Mouse (Mus musculus) adrenal gland, postnatal 10 days (tissue): Measurements from ENCODE around the gene Dbil5. TPM values are rescaled to one million over a fixed set of nuclear protein-coding genes. Genes with fewer than 3 reads are reported as not detected.
A peak's percentile ranks its signal among the peaks of the same experiment; 100 is the strongest.
"Not testable (repeated sequence)": the region's sequence is repeated elsewhere in the genome, so short reads cannot be mapped to it uniquely, and the experiment has no call there.

Experiments used
- DNase-seq: peaks from one replicate; pipeline ENCODE4 v3.0.0; 2021; ENCODE audit warnings: mixed read lengths
- long read RNA-seq, 2 experiments: library from polyadenylated mRNA; stranded (forward); transcript quantifications; one replicate each; pipeline ENCODE4 v2.0.0; 2021
- total RNA-seq, 2 experiments: library from RNA; stranded (reverse); gene quantifications; 2 replicates each; pipeline ENCODE4 v1.2.3; 2021

Dbil5 gene
- under 1 TPM in 1 of 2 experiments, not detected in 1; 0.66 TPM for total RNA-seq
- long read RNA-seq, experiment 1 = 0 reads
- long read RNA-seq, experiment 2, partial matches to known transcripts = 0 of 1 reads
- long read RNA-seq, experiment 2, other reads (novel, unspliced or antisense) = 0 of 1 reads

- peak; percentile 98 for DNase-seq
Measured at GRCm38 (mm10) chr11:76217390-76217800, at the start of gene Dbil5, which contains the start of gene Gemin4. TSS of gene Dbil5 (plus strand) at chr11:76217608. TSS of gene Gemin4 (minus strand) at chr11:76217664.

GRCm38 (mm10) chr11:76168976-76169375 lies 48.4 kb upstream of the Dbil5 start:
- peak; percentile 23 for DNase-seq

GRCm38 (mm10) chr11:76170207-76170606 lies 47.2 kb upstream of the Dbil5 start:
- no peak for DNase-seq

- peak; percentile 54 for DNase-seq
Measured at GRCm38 (mm10) chr11:76178726-76179494, 38.5 kb upstream of the Dbil5 start.

DNA sequence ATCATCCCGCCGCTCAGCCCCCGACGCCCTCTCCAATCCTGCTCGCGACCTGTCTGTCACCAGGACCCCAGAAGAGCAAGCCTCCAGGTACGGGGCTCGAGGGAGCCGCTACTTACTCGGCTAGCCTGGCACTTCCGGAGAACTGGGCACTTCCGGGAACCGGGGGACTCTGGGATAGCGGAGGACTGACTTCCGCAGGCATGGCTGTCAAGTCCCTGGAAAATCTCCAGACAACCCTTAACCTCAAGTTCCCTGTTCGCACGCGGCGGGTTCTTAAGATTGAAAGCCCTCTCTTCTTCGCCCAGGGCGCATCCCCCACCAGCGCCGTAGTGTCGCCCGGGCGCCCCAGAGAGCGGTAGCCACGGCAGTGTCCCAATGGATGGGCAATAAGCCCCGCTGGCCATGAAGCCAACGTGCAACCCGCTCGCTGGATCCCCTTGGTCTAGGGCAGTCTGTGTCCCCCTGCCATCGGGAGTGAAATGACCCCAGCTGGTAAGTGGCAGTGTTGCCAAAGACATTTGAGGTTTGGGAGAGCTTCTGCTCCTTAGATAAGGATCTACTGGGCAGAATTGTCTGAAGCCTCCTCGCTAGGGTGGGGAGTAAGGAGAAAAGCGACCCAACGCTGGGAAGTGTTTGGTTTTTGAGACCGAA lies 37.8 kb upstream of the Dbil5 start, which contains the start of the genes Vps53 and Fam57a:
Vps53 (minus strand) TSS at position 153 of the 651 bp plus-strand sequence.
Fam57a (plus strand) TSS at position 177 of the 651 bp plus-strand sequence.
- DNase-seq = peak; percentile 95

GRCm38 (mm10) chr11:76180146-76180540 lies 37.3 kb upstream of the Dbil5 start:
- DNase-seq = no peak

DNA sequence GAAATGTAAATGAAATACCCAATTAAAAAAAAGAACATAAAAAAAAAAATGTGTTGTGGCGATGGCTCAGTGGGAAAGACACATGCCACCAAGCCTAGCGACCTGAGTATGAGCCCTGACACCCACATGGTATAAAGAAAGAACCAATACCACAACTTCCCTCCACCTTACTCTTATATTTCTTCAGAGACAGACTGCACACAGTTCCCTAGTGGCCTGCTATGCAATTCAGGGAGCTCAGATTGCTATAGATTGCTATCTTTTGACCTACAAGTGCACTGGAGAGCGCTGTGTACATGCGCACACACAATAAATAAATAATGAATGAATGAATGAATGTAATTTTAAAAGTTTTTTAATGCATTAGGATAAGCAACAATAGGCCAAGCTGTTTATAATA lies 33.7 kb upstream of the Dbil5 start:
- no peak for DNase-seq

DNA sequence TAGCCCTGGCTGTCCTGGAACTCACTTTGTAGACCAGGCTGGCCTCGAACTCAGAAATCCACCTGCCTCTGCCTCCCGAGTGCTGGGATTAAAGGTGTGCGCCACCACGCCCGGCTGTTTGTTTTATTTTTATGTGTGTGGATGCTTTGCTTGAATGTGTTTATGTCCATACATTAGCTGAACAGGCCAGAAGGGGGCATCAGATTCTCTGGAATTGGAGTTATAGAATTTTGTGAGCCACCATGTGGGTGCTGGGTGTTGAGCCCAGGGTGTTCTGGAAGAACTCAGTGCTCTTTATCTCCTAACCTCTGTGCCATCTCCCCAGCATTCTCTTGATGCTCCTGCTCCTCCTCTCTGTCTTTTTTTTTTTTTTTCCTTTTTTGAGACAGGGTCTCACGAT lies 30.5 kb upstream of the Dbil5 start:
- no peak for DNase-seq

GRCm38 (mm10) chr11:76196275-76196976 lies 21.0 kb upstream of the Dbil5 start:
- DNase-seq = no peak

DNA sequence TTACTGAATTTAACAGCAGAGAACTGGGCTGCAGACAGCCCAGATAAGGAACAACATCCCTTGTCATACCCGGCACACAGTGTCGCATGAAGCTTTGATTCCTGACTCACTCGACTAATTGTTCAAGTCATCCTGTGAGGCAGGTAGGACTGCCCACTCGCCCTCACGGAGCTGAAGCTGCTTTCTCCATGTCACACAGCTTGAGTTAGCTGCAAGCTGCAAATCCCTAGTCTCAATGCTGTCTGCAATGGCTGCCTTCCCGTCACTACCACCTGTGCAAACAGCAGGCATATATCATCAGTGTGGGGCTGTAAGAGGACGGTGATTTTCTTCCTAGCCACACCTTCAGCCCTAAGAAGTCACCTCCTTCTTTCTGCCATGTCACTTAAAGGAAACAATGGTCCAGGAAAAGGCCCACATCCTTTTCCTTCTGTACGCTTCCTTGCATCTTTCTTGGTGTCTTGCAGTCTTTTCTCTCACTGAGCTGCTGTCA lies 20.4 kb upstream of the Dbil5 start:
- no peak for DNase-seq

- DNase-seq = peak; percentile 93
Measured at GRCm38 (mm10) chr11:76201761-76202674, 15.4 kb upstream of the Dbil5 start.

- DNase-seq = no peak
Measured at GRCm38 (mm10) chr11:76206793-76207192, 10.6 kb upstream of the Dbil5 start.

GRCm38 (mm10) chr11:76210228-76210985 lies 7.0 kb upstream of the Dbil5 start:
- no peak for DNase-seq

DNA sequence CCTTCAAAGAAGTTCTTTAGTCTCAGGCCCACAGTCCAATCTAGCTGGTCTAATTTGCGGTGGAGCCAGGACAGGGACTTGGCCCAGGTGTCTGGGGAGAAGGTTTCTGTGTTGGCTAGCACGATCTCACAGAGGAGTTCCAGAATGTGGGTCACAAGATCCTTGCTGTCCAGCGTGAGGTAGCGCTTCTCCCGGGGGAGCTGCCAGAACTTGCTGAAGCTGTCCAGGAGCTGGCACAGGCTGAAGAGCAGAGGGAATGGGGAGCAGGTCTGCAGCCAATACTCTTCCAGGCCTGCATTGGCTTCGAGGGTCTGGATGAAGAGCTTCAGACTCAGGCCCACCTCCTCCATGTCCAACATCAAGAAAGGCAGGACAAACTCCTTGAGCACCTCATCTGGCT lies 5.8 kb upstream of the Dbil5 start:
- not testable (repeated sequence) for DNase-seq

DNA sequence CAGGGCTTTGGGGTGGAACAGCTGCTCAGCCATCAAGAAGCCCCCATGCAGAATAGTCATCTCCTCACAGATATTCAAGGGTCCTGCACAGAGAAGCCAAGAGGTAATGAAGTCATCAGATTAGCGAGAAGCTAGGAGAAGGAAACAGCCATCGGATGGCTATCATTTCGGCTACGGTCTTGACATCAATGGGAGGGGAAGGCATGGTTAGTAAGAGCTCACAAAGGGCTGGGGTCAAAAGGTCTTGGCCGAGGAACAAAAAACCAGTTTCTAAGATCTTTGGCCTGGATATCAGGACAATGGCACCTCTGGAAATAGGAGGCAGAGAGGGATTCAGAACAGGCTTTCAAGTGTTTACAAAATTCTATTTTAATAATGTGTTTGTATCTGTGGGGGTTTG lies 3.6 kb upstream of the Dbil5 start:
- no peak for DNase-seq

- no peak for DNase-seq
Measured at GRCm38 (mm10) chr11:76215011-76215410, 2.4 kb upstream of the Dbil5 start.

GRCm38 (mm10) chr11:76216049-76216540 lies 1.3 kb upstream of the Dbil5 start:
- no peak for DNase-seq

- peak; percentile 59 for DNase-seq
Measured at GRCm38 (mm10) chr11:76216681-76217389, 573 bp upstream of the Dbil5 start.

DNA sequence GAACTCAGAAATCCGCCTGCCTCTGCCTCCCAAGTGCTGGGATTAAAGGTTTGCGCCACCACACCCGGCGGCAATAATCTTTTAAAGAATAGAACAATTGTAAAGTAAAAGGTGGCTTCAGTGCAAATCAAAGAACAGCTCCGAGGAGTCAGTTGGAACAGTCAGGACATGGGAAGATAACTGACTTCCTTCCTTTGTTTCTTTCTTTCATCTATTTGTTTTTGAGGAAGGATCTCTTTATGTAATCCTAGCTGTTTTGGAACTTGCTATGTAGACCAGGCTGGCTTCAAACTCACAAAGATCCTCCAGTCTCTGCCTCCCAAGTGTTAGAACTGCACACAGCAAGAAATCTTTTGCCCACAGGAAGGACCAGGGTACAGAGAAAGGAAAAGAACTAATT lies 7.2 kb downstream of the Dbil5 start:
- DNase-seq = no peak

- no peak for DNase-seq
Measured at GRCm38 (mm10) chr11:76225051-76225450, 7.6 kb downstream of the Dbil5 start.
